Mouse (Mus musculus) right cerebral cortex, postnatal 25 days (tissue): Measurements from ENCODE around the gene Sytl3.
"Not testable (repeated sequence)": the region's sequence is repeated elsewhere in the genome, so short reads cannot be mapped to it uniquely, and the experiment has no call there.

Source experiments
- DNase-seq: peaks from one replicate; pipeline ENCODE4 v3.0.0; 2022

Sytl3 gene

GRCm38 (mm10) chr17:6658801-6659200 is at the start of gene Sytl3:
Gene Sytl3, plus strand, starts transcription at chr17:6659093.
- not testable (repeated sequence) for DNase-seq

GRCm38 (mm10) chr17:6613524-6613923 is 45.4 kb upstream of the Sytl3 start:
- not testable (repeated sequence) for DNase-seq

- DNase-seq = not testable (repeated sequence)
Observed at GRCm38 (mm10) chr17:6614316-6614715, 44.6 kb upstream of the Sytl3 start.

- DNase-seq = not testable (repeated sequence)
Observed at GRCm38 (mm10) chr17:6616731-6617130, 42.2 kb upstream of the Sytl3 start.

- not testable (repeated sequence) for DNase-seq
Observed at GRCm38 (mm10) chr17:6617689-6618400, 41.0 kb upstream of the Sytl3 start.

GRCm38 (mm10) chr17:6619271-6619670 is 39.6 kb upstream of the Sytl3 start:
- not testable (repeated sequence) for DNase-seq

GRCm38 (mm10) chr17:6620035-6620434 is 38.9 kb upstream of the Sytl3 start:
- not testable (repeated sequence) for DNase-seq

- DNase-seq = not testable (repeated sequence)
Observed at GRCm38 (mm10) chr17:6620730-6621451, 38.0 kb upstream of the Sytl3 start.

GRCm38 (mm10) chr17:6621976-6622375 is 36.9 kb upstream of the Sytl3 start:
- DNase-seq = not testable (repeated sequence)

GRCm38 (mm10) chr17:6624926-6625558 is 33.9 kb upstream of the Sytl3 start:
- not testable (repeated sequence) for DNase-seq

GRCm38 (mm10) chr17:6630398-6630797 is 28.5 kb upstream of the Sytl3 start:
- not testable (repeated sequence) for DNase-seq

- DNase-seq = not testable (repeated sequence)
Observed at GRCm38 (mm10) chr17:6632850-6633249, 26.0 kb upstream of the Sytl3 start.

- DNase-seq = not testable (repeated sequence)
Observed at GRCm38 (mm10) chr17:6635781-6636180, 23.1 kb upstream of the Sytl3 start.

GRCm38 (mm10) chr17:6636861-6637260 is 22.0 kb upstream of the Sytl3 start:
- DNase-seq = no peak

GRCm38 (mm10) chr17:6637434-6637833 is 21.5 kb upstream of the Sytl3 start:
- DNase-seq = not testable (repeated sequence)

GRCm38 (mm10) chr17:6638444-6638843 is 20.4 kb upstream of the Sytl3 start:
- DNase-seq = not testable (repeated sequence)

- DNase-seq = not testable (repeated sequence)
Observed at GRCm38 (mm10) chr17:6639486-6639885, 19.4 kb upstream of the Sytl3 start.

- not testable (repeated sequence) for DNase-seq
Observed at GRCm38 (mm10) chr17:6640044-6640637, 18.8 kb upstream of the Sytl3 start.

GRCm38 (mm10) chr17:6640771-6641429 is 18.0 kb upstream of the Sytl3 start:
- DNase-seq = not testable (repeated sequence)

- DNase-seq = not testable (repeated sequence)
Observed at GRCm38 (mm10) chr17:6644210-6644609, 14.7 kb upstream of the Sytl3 start.

- not testable (repeated sequence) for DNase-seq
Observed at GRCm38 (mm10) chr17:6644673-6645072, 14.2 kb upstream of the Sytl3 start.

- not testable (repeated sequence) for DNase-seq
Observed at GRCm38 (mm10) chr17:6645668-6646067, 13.2 kb upstream of the Sytl3 start.
